Mouse (Mus musculus) myocyte (in vitro differentiated cells): Measurements from ENCODE around the gene Gm20403. TPM values are rescaled to one million over a fixed set of nuclear protein-coding genes. Genes with fewer than 3 reads are reported as not detected.

Experiments
- H3K27me3 ChIP-seq: one replicate; pipeline ENCODE4 v1.6.1; 2011; ENCODE audit not compliant: control insufficient read depth, insufficient read depth, insufficient read length
- H3K36me3 ChIP-seq: one replicate; pipeline ENCODE4 v1.6.1; 2011; ENCODE audit not compliant: control insufficient read depth, insufficient read depth
- H3K4me2 ChIP-seq: one replicate; pipeline ENCODE4 v1.6.1; 2011; ENCODE audit warnings: low read depth, control low read depth
- H3K4me3 ChIP-seq: one replicate; pipeline ENCODE4 v1.5.1; 2011; ENCODE audit warnings: mild to moderate bottlenecking, control low read depth, moderate library complexity
- H3K79me2 ChIP-seq: one replicate; pipeline ENCODE4 v1.6.1; 2011; ENCODE audit not compliant: control insufficient read depth, insufficient read depth
- H3ac ChIP-seq: one replicate; pipeline ENCODE4 v1.6.1; 2011; ENCODE audit not compliant: control insufficient read depth, insufficient read length
- CEBPB ChIP-seq: IDR thresholded peaks from 2 replicates; pipeline ENCODE4 v1.6.1; 2011; ENCODE audit warnings: mild to moderate bottlenecking, moderate library complexity; ENCODE audit not compliant: poor library complexity, insufficient read depth, severe bottlenecking
- E2F4 ChIP-seq: IDR thresholded peaks from one replicate; pipeline ENCODE4 v1.6.1; 2011; ENCODE audit warnings: mild to moderate bottlenecking, control low read depth, moderate library complexity; ENCODE audit not compliant: insufficient read depth
- MAX ChIP-seq: IDR thresholded peaks from one replicate; pipeline ENCODE4 v1.6.1; 2011; ENCODE audit warnings: low read depth, mild to moderate bottlenecking, control low read depth
- MYOD1 ChIP-seq, 3 experiments: IDR thresholded peaks; one replicate each; pipeline ENCODE4 v1.6.1; 2011; ENCODE audit warnings: control low read depth in 2 of 3, low read depth in 2 of 3, mild to moderate bottlenecking in 2 of 3, moderate library complexity in 1 of 3; ENCODE audit not compliant: insufficient read length in 2 of 3, control insufficient read depth in 1 of 3
- MYOG ChIP-seq, 3 experiments: IDR thresholded peaks; one replicate each; pipeline ENCODE4 v1.6.1; 2011; ENCODE audit warnings: control low read depth in 2 of 3, low read depth in 2 of 3, mild to moderate bottlenecking in 2 of 3; ENCODE audit not compliant: insufficient read length in 2 of 3, control insufficient read depth in 1 of 3, insufficient read depth in 1 of 3
- POLR2A ChIP-seq: IDR thresholded peaks from one replicate; pipeline ENCODE4 v1.6.1; 2011; ENCODE audit warnings: low read depth, mild to moderate bottlenecking, control low read depth, moderate library complexity; ENCODE audit not compliant: insufficient read length
- POLR2AphosphoS2 ChIP-seq: IDR thresholded peaks from one replicate; pipeline ENCODE4 v1.6.1; 2011; ENCODE audit warnings: low read depth, control low read depth; ENCODE audit not compliant: insufficient read length
- REST ChIP-seq: IDR thresholded peaks from one replicate; pipeline ENCODE4 v1.6.1; 2011; ENCODE audit warnings: mild to moderate bottlenecking, control low read depth, moderate library complexity; ENCODE audit not compliant: insufficient read depth, insufficient read length
- SRF ChIP-seq: IDR thresholded peaks from one replicate; pipeline ENCODE4 v1.6.1; 2011; ENCODE audit warnings: low read depth; ENCODE audit not compliant: control insufficient read depth, insufficient read length
- TCF12 ChIP-seq: IDR thresholded peaks from one replicate; pipeline ENCODE4 v1.6.1; 2011; ENCODE audit warnings: mild to moderate bottlenecking, control low read depth; ENCODE audit not compliant: poor library complexity, insufficient read depth, severe bottlenecking
- TCF3 ChIP-seq: IDR thresholded peaks from one replicate; pipeline ENCODE4 v1.6.1; 2011; ENCODE audit warnings: low read depth, control low read depth; ENCODE audit not compliant: insufficient read length
- USF1 ChIP-seq: IDR thresholded peaks from one replicate; pipeline ENCODE4 v1.6.1; 2011; ENCODE audit warnings: low read depth, mild to moderate bottlenecking, control low read depth, moderate library complexity
- polyA plus RNA-seq: library from polyadenylated mRNA; unstranded; fragments of >200 nt; fragmentation: generic; extraction: Trizol; gene quantifications from one replicate; pipeline ENCODE4 v1.2.1, GENCODE M21; 2012; ENCODE audit warnings: missing spikeins

Gene Gm20403
- polyA plus RNA-seq, 1 experiment: 0.32 TPM

DNA sequence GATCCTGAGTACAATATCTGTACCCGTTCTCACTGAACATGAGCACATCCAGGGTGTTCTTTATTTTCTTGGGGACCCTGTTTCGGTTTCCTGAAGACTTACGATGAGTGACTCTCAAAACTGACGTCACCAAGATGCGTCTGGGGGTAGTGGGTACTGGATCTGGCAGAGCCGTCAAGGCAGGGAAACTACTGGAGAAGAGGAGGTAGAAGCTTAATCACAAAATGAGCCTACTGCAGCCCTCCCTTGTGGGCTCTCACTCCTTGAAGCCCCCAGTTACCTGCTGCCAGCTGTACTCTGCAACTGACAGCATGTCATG lies 7.7 kb upstream of the Gm20403 start:
- H3K4me2 ChIP-seq: no peak overlapping the region

DNA sequence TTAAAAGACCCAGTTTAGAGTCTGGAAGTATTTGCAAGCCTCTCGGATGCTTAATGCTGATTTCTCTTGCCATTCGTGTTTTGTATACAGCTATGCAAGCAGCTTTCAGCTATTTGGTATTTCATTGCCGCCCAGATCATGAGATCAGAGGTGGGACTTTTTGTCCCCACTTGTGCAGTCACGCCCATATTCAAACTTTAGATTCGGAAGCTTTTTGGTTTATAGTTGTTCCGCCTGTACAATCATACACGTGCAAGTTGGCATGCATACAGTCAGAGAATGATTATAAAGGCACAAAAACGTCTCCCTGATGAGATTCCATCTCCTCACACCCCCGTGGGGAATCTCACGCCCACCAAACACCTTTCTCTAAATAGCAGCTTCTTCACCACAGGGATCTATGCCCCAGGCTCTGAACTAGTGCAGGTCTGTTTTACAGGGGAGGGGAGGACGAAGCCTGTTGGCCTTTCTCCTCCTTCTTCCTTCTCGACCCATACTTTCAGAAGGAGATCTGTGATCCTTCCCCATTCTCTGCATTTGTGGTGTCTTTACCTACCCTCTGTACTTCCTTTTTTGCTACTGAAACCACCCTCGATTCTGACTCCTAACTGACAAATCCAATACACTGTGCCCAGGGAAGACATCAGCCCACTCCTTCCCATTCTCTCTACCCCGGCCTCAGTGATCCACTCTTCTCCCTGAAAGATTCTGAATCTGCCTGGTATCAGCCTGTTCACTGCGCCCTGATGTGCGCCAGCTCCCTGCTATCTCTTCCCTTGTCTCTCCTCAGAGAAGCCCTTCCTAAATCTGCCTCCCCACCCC lies 7.1 kb upstream of the Gm20403 start:
- no peaks in the 10 kb centered on the region for H3K27me3 ChIP-seq
- H3K36me3 ChIP-seq: no peaks in the 10 kb centered on the region
- TF ChIP-seq TCF3: no peak
- TF ChIP-seq SRF: no peak
- TF ChIP-seq REST: no peak
- no peak for TF ChIP-seq MYOG (IDR thresholded peaks at IDR 0.05; ENCODE audit: control insufficient read depth in 1 of 3, insufficient read depth in 1 of 3, insufficient read length in 2 of 3, low read depth in 2 of 3)
- TF ChIP-seq POLR2AphosphoS2: no peak
- no peak for TF ChIP-seq USF1
- no peak for TF ChIP-seq TCF12
- H3ac ChIP-seq: no peak overlapping the region
- no peak overlapping the region for H3K4me3 ChIP-seq
- H3K79me2 ChIP-seq: no peaks in the 10 kb centered on the region
- no peak overlapping the region for H3K4me2 ChIP-seq

More for the DNA sequence above, 7.7 kb upstream of the Gm20403 start:
- Histone ChIP-seq H3K4me3 (no peak overlapping the region), H3K27me3 (no peaks in the 10 kb centered on the region), H3K36me3 (no peaks in the 10 kb centered on the region), H3K79me2 (no peaks in the 10 kb centered on the region), H3ac (no peak overlapping the region)
- TF ChIP-seq REST (no peak), TCF3 (no peak), E2F4 (no peak), MYOG (IDR thresholded peaks at IDR 0.05; ENCODE audit: control insufficient read depth in 1 of 3, insufficient read depth in 1 of 3, insufficient read length in 2 of 3, low read depth in 2 of 3) (no peak), MAX (no peak), TCF12 (no peak), MYOD1 (IDR thresholded peaks at IDR 0.05; ENCODE audit: control insufficient read depth in 1 of 3, insufficient read length in 2 of 3, low read depth in 2 of 3) (no peak), SRF (no peak), USF1 (no peak), CEBPB (no peak), POLR2AphosphoS2 (no peak), POLR2A (no peak)

DNA sequence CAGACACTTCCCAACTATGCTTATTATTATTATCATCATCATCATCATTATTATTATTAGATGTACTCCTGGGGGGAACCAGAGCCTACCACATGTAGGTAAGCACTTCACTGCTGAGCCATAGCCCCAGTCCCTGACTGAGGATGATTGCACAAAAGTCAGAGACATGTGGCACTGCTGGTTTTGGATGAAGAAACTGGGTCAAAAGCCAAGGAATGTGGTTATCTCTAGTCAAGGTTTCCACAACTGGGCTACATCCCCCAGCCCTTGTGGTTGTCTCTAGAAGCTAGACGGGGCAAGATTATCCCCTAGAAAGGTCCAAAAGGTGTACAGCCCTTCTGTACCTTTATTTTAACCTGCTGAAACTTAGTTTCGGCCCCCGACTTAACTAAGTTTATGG lies 6.5 kb upstream of the Gm20403 start:
- Histone ChIP-seq H3ac (no peak overlapping the region), H3K27me3 (no peaks in the 10 kb centered on the region), H3K4me2 (no peak overlapping the region), H3K36me3 (no peaks in the 10 kb centered on the region), H3K79me2 (no peaks in the 10 kb centered on the region), H3K4me3 (no peak overlapping the region)
- TF ChIP-seq MAX (no peak), TCF3 (no peak), POLR2A (no peak), TCF12 (no peak), CEBPB (no peak), POLR2AphosphoS2 (no peak), USF1 (no peak), SRF (no peak), MYOD1 (IDR thresholded peaks at IDR 0.05; ENCODE audit: control insufficient read depth in 1 of 3, insufficient read length in 2 of 3, low read depth in 2 of 3) (no peak), MYOG (IDR thresholded peaks at IDR 0.05; ENCODE audit: control insufficient read depth in 1 of 3, insufficient read depth in 1 of 3, insufficient read length in 2 of 3, low read depth in 2 of 3) (no peak), REST (no peak), E2F4 (no peak)

DNA sequence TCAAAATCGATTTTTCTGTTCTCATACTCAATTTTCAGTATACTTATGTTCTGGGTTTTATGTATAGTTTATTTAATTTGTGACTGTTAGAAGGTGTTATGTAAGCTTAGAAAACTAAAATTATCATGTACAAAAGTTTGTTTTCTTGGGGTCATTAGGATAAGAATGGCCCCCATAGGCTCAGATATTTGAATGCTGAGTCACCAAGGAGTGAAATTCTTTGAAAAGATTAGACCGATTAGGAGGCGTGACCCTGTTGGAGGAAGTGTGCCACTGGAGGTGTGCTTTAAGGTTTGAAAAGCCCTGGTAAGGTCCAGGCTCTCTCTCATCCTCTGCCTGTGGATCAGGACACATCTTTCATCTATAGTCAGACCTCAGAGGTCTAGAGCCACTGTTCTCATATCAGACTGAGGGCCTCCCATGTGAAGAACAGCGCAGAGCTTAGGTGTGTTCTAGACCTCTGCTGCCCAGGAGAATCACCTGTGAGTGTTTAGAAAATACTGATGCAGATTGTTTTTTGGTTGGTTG lies 2.1 kb upstream of the Gm20403 start:
- H3K4me3 ChIP-seq: no peak overlapping the region
- no peaks in the 10 kb centered on the region for H3K36me3 ChIP-seq
- H3ac ChIP-seq: no peak overlapping the region
- H3K79me2 ChIP-seq: peaks cover 14% of the 10 kb centered on the region
- no peak overlapping the region for H3K4me2 ChIP-seq
- no peaks in the 10 kb centered on the region for H3K27me3 ChIP-seq
- no peak for TF ChIP-seq POLR2A
- TF ChIP-seq TCF12: no peak
- no peak for TF ChIP-seq E2F4
- TF ChIP-seq MYOG (IDR thresholded peaks at IDR 0.05; ENCODE audit: control insufficient read depth in 1 of 3, insufficient read depth in 1 of 3, insufficient read length in 2 of 3, low read depth in 2 of 3): no peak
- no peak for TF ChIP-seq MAX

DNA sequence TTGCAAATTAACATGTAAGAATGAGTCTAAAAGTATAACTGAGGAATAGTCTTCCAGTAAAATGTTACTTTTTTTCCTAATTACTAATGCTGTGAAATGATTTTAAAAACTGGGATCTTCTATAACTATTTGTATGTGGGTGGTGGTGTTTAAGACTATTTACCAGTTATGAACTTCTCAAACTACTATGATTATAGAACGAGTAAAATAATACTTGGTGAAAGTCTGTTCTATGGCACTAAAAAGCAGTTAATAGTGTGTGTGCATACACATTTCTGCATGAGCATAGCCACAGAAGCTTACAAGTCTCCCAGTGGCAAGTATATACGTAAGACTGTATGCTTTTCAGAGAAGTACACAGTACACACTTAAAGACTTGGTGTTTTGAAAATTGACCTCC lies 827 bp upstream of the Gm20403 start:
- H3K79me2 ChIP-seq: peaks cover 27% of the 10 kb centered on the region
- TF ChIP-seq CEBPB (no peak), E2F4 (no peak), MYOG (IDR thresholded peaks at IDR 0.05; ENCODE audit: control insufficient read depth in 1 of 3, insufficient read depth in 1 of 3, insufficient read length in 2 of 3, low read depth in 2 of 3) (no peak), POLR2A (no peak), MYOD1 (IDR thresholded peaks at IDR 0.05; ENCODE audit: control insufficient read depth in 1 of 3, insufficient read length in 2 of 3, low read depth in 2 of 3) (no peak), MAX (no peak), USF1 (no peak)
- no peak overlapping the region for H3ac ChIP-seq
- peak overlapping the region; percentile 52 for H3K4me3 ChIP-seq
- peak overlapping the region; percentile 90 for H3K4me2 ChIP-seq
- no peaks in the 10 kb centered on the region for H3K27me3 ChIP-seq
- no peaks in the 10 kb centered on the region for H3K36me3 ChIP-seq
